11 mouse cellular contexts compared by ENCODE assay signal in the genomic region with DNA sequence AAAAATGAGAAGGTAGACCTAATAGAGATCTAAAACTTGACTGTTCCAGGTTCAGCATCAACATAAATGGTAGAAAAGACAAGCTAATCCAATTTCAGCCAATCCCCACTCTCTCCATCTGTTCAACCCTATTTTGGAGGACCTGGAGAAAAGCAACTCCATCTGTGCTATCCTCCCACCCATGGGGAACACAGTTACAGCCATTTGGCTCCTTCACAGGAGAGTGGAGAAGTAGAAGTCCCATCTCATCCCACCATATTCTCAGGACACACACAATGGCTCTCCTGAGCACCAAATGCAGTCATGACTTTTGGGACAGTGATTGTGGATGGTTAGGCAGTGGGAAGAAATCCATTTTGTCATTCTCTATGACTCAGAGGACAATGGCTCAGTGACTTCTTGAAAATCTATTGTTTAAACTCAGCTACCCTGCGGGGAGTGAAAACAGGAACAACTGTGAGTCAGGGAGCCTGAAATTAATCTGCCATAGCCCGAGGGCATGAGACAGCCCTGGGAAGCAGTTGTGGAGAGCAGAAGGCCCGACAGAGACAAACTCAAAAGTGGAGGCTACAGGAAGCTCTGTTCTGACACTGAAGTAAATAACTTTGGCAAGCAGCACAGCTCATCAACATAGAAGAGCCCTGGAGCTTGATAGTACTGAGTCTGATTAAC.
DNase-seq lines count a peak whose midpoint lies in the region; ATAC-seq lines count a peak whose summit lies in the region.
"Had no signal": no experiment of that assay in that cellular context is flagged by ENCODE, and none has a peak within 500 bp of the region (broad histone marks: within the 10 kb centered on the region; RNA-seq: fewer than 3 reads in every experiment).

No protein-coding gene starts in this region.

- no peak overlapping the region for H3K27ac ChIP-seq in hindbrain, embryonic 12.5 days
- H3K27ac ChIP-seq: heart, embryonic 13.5 days; liver, embryonic 12.5 days had no signal

- intact Hi-C loops in left cerebral cortex, postnatal 14 days (cut with DNase I), result loop anchor here (10.0 kb wide), 1 partner anchor 125 kb away; a partner anchor contains a TSS
- intact Hi-C loops in heart, postnatal 25 days (cut with DNase I), result no loop called here
- intact Hi-C loops in gastrocnemius, postnatal 36 days (cut with DNase I), result no loop called here

- 14% methylated on average over 3 of the region's 3 CpGs for WGBS in hindbrain, embryonic 12.5 days

- 0 out of 2 replicates have a peak, but pooled peaks cover 4% of the 10 kb centered on the region for H3K9me3 ChIP-seq in hindbrain, embryonic 12.5 days (replicated peaks)
- H3K9me3 ChIP-seq: heart, embryonic 13.5 days; liver, embryonic 12.5 days had no signal

- no peaks in the 10 kb centered on the region for H3K36me3 ChIP-seq in hindbrain, embryonic 12.5 days
- H3K36me3 ChIP-seq: heart, embryonic 13.5 days; liver, embryonic 12.5 days had no signal

- H3K27me3 ChIP-seq in hindbrain, embryonic 12.5 days, result no peaks in the 10 kb centered on the region
- H3K27me3 ChIP-seq: heart, embryonic 13.5 days; liver, embryonic 12.5 days had no signal

- H3K4me1 ChIP-seq in hindbrain, embryonic 12.5 days, result peaks cover 4% of the 10 kb centered on the region; the same call in 1 of the 2 replicates
- H3K4me1 ChIP-seq: heart, embryonic 13.5 days; liver, embryonic 12.5 days had no signal

- no peak overlapping the region for H3K4me3 ChIP-seq in hindbrain, embryonic 12.5 days
- H3K4me3 ChIP-seq: heart, embryonic 13.5 days; liver, embryonic 12.5 days had no signal

- peak; percentile 54; the same call in 1 of the 2 replicates for ATAC-seq in hindbrain, embryonic 12.5 days (ENCODE audit: low FRiP score)
- ATAC-seq in megakaryocyte, adult 5-6 weeks (ENCODE audit: poor library complexity, severe bottlenecking), result no peak
- ATAC-seq: liver, embryonic 12.5 days had no signal

- peak; percentile 43 to 73 for DNase-seq in frontal cortex, adult 2 months (ENCODE audit: extremely low spot score in 1 of 2, low spot score in 1 of 2)
- DNase-seq in frontal cortex, postnatal 25 days (ENCODE audit: low spot score in 2 of 2), result no peak
- peak; percentile 97 for DNase-seq in brain, adult 2 months (ENCODE audit: low read depth, low spot score)
- DNase-seq in left cerebral cortex, postnatal 14 days (ENCODE audit: low spot score in 2 of 2), result peak; percentile 28 to 35
- no peak for DNase-seq in heart, postnatal 25 days (ENCODE audit: low spot score)
- DNase-seq in gastrocnemius, postnatal 36 days, result no peak
- DNase-seq: kidney, adult 8-10 months had no signal

- no peak overlapping the region for H3K9ac ChIP-seq in hindbrain, embryonic 12.5 days
- H3K9ac ChIP-seq: heart, embryonic 13.5 days; liver, embryonic 12.5 days had no signal

- no peak overlapping the region for H3K4me2 ChIP-seq in hindbrain, embryonic 12.5 days (replicated peaks)
- H3K4me2 ChIP-seq: heart, embryonic 13.5 days; liver, embryonic 12.5 days had no signal

Comparison
In these comparisons a context has a peak if more than half of its experiments do, and no peak if none do; other contexts are left out.
1. DNase-seq: peak in frontal cortex, adult 2 months (2 of 2), brain, adult 2 months (single experiment) and left cerebral cortex, postnatal 14 days (2 of 2); none in frontal cortex, postnatal 25 days (0 of 2), heart, postnatal 25 days (single experiment) and gastrocnemius, postnatal 36 days (0 of 2).